Mouse (Mus musculus): ENCODE data around the gene Sohlh2. TPM values are rescaled to one million over a fixed set of nuclear protein-coding genes. Genes with fewer than 3 reads are reported as not detected.
"Not testable (repeated sequence)": the region's sequence is repeated elsewhere in the genome, so short reads cannot be mapped to it uniquely, and the experiment has no call there.

Sohlh2 gene
- polyA plus RNA-seq, 1 experiment, result not detected

GRCm38 (mm10) chr3:55196328-55196710 lies 14.5 kb downstream of the Sohlh2 start:
- 77% methylated on average over 2 of the region's 2 CpGs for WGBS
- no peak for DNase-seq (ENCODE audit: low read depth, low spot score)

DNA sequence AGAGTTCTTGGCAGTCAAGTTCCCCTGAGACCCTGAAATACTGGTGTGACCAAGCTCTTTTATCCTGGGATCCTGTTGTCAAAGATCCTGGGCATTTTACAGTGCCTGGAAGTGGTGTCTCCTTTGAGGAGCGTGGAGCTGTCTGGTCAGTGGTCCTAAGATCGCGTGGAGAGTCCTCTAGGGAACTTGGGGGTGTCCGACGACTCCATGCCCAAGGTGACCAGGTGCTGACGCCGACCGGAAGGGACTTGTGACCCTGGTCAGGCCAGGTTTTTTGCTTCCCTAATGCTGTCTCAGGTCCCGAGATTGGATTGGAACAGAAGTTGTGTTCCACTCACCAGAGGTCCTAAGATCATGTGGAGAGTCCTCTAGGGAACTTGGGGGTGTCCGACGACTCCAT lies 21.8 kb downstream of the Sohlh2 start:
- WGBS, result 89% methylated on average over 11 of the region's 11 CpGs
- not testable (repeated sequence) for DNase-seq (ENCODE audit: low read depth, low spot score)

- WGBS, result 95% methylated on average over 2 of the region's 2 CpGs
- no peak for DNase-seq (ENCODE audit: low read depth, low spot score)
Measured at GRCm38 (mm10) chr3:55206413-55206812, 24.6 kb downstream of the Sohlh2 start.

- whole genome bisulfite sequencing, result 66% methylated on average over 6 of the region's 6 CpGs
- DNase-seq (ENCODE audit: low read depth, low spot score), result no peak
Measured at GRCm38 (mm10) chr3:55207665-55208064, 25.8 kb downstream of the Sohlh2 start.

DNA sequence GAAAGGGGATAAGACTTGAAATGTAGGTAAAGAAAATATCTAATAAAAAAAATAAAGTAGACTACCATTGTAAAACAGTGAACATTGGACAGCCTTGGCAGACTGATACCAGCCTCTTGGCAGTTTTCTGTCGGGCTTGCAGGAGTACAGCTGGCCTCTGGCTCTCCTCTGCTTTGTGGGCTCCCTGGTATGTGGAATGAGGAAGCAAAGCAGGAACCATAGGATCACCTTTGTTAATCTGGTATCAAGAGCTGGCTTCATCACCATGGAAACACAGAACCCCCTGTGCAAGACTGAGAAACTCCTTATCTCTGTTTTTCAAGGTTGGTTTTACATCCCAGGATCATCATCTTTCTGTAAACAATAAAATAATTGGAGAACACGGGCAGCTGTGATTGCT lies 30.4 kb downstream of the Sohlh2 start:
- no peak for DNase-seq (ENCODE audit: low read depth, low spot score)
- WGBS, result 13% methylated on average over 2 of the region's 2 CpGs

DNA sequence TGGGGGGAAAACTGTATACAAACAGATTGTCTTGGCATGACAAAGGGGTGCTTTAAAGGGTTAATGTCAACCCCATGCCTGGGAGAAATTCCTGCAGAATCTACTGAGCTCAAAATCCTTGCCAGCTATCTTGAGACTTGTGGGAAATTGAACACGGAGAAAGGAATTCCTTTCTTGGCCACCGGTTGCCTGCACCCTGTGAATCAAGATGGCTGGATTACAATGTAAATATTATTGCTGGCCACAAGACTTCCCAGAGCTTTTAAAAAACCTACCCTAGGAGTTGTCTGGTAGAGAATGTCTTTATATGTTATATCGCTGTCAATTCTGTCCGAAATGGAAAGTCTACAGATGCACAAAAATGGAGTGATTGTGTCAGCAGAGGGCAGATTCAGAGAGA lies 32.0 kb downstream of the Sohlh2 start:
- DNase-seq (ENCODE audit: low read depth, low spot score), result no peak
- WGBS, result 57% methylated on average over 4 of the region's 4 CpGs

DNA sequence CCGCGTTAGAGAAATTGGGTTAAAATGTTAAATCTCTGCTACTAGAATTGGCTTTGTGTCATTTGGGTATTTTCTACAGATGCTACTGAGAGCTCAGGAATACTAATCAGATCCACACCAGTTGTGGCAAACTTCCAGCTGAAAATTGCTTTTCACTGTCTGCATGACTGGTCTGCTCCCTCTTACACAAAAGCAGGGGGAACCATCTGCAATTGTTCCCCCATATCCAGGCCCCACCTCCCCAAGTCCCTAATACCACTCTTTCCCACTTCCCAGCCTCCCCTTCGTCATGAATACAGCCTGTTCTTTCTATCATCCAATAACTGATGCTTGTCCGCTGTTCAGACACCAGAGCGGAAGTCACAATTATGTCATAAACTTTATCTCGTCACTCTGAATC lies 32.6 kb downstream of the Sohlh2 start:
- DNase-seq (ENCODE audit: low read depth, low spot score), result no peak
- WGBS, result 57% methylated on average over 6 of the region's 6 CpGs

- WGBS, result 93% methylated on average over 2 of the region's 2 CpGs
- DNase-seq (ENCODE audit: low read depth, low spot score), result no peak
Measured at GRCm38 (mm10) chr3:55222502-55222901, 40.7 kb downstream of the Sohlh2 start.

DNA sequence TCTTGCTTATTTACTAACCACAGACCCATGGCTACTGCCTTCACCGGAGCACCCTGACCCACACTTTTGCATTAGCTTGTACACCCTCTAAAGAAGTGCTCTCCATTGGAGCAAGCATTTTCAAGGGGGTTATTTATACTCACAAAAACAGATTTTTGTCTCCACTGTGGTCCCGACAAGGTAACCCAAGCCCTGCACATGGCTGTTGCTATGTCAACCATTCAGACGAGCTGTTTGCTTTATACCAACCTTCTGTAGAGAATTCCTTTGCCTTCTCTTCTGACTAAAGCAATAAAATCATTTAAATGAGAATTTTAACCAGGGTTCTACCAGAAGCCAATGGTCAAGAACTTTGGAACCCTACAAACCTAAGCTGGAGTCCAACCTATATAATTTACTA lies 42.0 kb downstream of the Sohlh2 start:
- 65% methylated on average over 3 of the region's 3 CpGs for WGBS
- DNase-seq (ENCODE audit: low read depth, low spot score), result no peak

DNA sequence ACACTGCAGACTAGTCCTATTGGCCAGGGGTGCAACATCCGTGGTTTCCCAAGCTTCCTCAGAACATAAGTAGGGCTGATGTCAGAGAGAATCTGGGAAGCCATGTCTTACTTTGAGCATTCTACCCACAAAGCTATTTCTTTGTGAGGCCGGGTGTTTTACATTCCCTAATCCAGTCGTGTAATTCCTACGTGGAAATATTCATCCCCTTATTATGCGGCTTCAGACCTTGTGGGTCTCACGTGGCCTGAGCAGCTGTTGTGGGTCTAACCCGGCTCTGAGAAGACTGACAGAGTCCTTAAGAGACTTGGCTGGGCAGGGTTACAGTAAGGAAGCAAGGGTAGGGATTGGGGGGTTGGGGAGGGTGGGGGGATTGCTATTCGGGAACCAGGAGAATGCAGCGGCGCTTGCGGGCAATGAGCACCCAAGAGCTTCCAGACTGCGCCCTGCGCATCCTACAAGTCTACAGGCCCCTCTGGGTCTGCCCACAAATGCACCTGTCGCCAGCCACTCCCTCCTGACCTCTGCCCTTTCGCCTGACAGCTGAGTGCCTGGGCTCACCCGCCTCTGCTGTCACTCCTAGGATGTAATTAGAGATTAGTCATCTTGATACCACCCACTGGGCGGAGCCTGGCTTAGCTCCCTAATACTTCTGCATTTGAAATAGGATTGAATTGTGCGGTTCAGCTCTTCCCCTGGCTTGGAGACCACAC lies 44.8 kb downstream of the Sohlh2 start:
- peak; percentile 47 for DNase-seq (ENCODE audit: low read depth, low spot score)
- WGBS, result 25% methylated on average over 18 of the region's 18 CpGs

- no peak for DNase-seq (ENCODE audit: low read depth, low spot score)
- 20% methylated on average over 4 of the region's 4 CpGs for WGBS
Measured at GRCm38 (mm10) chr3:55227214-55227581, 45.4 kb downstream of the Sohlh2 start.

- DNase-seq (ENCODE audit: low read depth, low spot score), result no peak
- WGBS, result 37% methylated on average over 10 of the region's 10 CpGs
Measured at GRCm38 (mm10) chr3:55241730-55242421, 60.0 kb downstream of the Sohlh2 start, which contains the start of gene Dclk1. Gene Dclk1, plus strand, starts transcription at chr3:55242364.

DNA sequence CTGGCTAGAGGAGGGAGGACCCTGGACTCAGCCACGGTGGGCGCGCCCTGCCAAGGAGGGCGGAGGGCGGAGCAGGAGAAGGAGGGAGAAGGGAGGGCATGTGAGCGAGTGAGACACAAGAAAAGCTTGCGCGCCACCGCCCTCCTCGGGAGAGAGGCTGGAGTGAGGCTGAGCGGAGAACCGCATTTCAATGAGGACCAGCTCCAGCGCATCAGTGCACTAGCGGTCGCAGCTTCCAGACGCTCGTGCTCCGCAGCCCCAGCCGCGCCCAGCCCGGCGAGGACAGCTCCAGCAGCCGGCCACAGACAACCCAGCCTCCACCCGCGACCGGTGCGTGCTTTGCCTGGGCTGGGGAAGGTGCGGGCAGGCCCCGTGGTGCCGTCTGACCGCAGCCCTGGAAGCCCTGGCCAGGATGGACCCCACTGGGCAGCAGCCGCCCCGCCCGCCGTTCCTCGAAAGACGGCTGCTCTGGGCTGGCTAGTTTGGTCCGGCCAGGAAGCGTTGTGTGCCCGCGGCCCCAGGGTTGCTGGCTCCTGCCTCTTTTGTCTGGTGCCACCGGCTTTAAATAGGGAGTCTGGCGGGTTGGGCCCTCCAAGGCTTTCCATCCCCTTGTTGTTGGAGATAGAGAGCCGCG lies 60.7 kb downstream of the Sohlh2 start:
- no peak for DNase-seq (ENCODE audit: low read depth, low spot score)
- WGBS, result 1% methylated on average over 43 of the region's 45 CpGs

DNA sequence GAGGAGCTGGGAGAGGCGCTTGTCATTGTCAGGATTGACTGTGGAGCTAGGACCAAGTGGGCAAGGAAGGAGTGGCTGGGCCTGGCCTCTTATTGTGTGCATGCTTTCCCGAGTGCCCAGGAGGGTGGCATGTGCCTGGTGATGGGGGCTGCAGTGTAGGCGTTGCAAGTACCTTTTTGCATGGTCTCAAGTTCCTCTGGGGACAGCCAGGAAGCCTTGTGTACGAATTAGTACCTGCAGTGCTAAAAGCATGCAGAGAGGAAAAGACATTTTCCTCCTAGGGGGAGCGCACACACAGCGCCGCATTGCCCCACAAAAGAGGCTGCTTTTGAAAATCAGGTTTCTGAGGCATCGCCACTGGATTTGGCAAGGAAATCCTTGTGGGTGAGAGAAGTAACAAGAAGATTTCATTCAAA lies 61.2 kb downstream of the Sohlh2 start:
- DNase-seq (ENCODE audit: low read depth, low spot score), result no peak
- WGBS, result 9% methylated on average over 8 of the region's 8 CpGs

- DNase-seq (ENCODE audit: low read depth, low spot score), result no peak
- 85% methylated on average over 6 of the region's 6 CpGs for WGBS
Measured at GRCm38 (mm10) chr3:55244087-55244486, 62.3 kb downstream of the Sohlh2 start.

- DNase-seq (ENCODE audit: low read depth, low spot score), result no peak
- WGBS, result 92% methylated on average over 12 of the region's 12 CpGs
Measured at GRCm38 (mm10) chr3:55246618-55247272, 64.9 kb downstream of the Sohlh2 start.

DNA sequence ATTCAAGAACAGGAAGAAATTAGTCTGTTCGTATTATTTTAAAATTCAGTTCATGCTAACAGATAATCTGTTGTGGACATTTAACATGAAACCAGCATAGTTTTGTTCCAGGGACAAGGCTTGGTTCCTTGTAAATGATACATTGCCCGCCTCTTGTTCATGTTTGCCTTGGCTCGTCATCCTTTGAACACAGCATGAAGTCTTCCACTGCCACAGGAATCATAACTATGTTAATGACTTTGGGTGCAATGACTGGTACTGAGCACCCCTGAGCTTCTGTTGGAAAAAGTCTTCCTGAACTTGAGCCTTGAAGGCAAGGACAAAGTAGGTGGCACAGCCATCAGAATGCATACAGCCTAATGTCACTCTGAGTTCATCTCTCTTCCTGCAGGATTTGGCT lies 66.2 kb downstream of the Sohlh2 start:
- DNase-seq (ENCODE audit: low read depth, low spot score), result no peak
- WGBS, result 66% methylated on average over 3 of the region's 3 CpGs

DNA sequence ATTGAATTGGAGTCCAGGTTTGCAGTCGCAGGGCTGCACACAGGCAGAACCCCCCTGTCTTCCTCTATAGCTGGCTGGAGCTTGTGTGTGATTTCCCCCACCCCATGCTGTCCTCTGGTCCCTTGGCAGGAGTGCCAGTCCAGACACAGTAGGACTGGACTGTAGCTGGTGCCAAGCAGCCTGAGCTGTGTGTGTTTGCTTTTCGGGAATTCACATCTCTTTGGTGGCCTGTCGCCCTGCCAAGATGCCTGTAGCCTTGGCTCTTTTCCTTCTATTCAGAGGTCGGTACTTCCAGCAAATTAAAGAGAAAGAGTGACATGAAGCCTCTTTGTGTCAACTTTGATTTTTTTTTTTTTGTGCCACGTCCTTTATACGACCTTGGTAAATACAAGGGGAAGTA lies 66.7 kb downstream of the Sohlh2 start:
- WGBS, result 35% methylated on average over 6 of the region's 6 CpGs
- no peak for DNase-seq (ENCODE audit: low read depth, low spot score)

DNA sequence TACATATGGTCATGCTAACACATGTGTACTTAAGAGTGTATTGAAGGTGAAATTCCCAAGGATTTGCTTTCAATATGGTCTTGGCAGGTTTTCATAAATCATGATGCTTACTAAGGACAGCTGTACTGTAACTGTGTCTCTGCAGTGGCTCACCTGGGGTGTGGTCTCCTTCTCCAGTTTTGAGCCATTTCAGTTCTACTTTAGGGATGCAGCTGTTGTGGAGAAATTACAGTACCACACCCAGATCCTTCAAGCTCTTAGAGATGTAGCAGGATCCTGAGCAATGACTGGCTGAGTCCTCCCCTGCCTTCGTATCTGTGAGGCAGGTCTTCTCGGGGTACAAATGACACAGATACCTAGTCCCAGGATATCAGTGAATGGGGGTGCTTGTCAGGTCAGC lies 68.8 kb downstream of the Sohlh2 start:
- 86% methylated on average over 2 of the region's 2 CpGs for WGBS
- DNase-seq (ENCODE audit: low read depth, low spot score), result no peak

All from large intestine, adult 2 months (tissue).